Comparison of ENCODE assay signal across 8 mouse cellular contexts in genomic region chr1:84406891-84407290, GRCm38 (mm10). TPM values are rescaled to one million over a fixed set of nuclear protein-coding genes. Genes with fewer than 3 reads are reported as not detected.
DNase-seq lines count a peak whose midpoint lies in the region; ATAC-seq and TF ChIP-seq lines count a peak whose summit lies in the region.

No protein-coding gene starts in this region.

- H3K4me3 ChIP-seq in MEL (ENCODE audit: control insufficient read depth in 1 of 2, insufficient read depth in 1 of 2, low read depth in 2 of 2, low read length in 2 of 2): no peak overlapping the region
- H3K4me3 ChIP-seq in liver, postnatal 0 days (ENCODE audit: low read depth, low read length): no peak overlapping the region
- H3K4me3 ChIP-seq in hindbrain, embryonic 11.5 days (ENCODE audit: low read depth, low read length): no peak overlapping the region

- no peaks in the 10 kb centered on the region; a peak in 1 of 4 replicates for H3K4me1 ChIP-seq in MEL (ENCODE audit: control insufficient read depth in 1 of 2, insufficient read depth in 2 of 2, low read length in 2 of 2)
- no peaks in the 10 kb centered on the region for H3K4me1 ChIP-seq in liver, postnatal 0 days (ENCODE audit: insufficient read depth)
- H3K4me1 ChIP-seq in hindbrain, embryonic 11.5 days (replicated peaks; ENCODE audit: control insufficient read depth, insufficient read depth, low read length): no peaks in the 10 kb centered on the region

- H3K9ac ChIP-seq in MEL (ENCODE audit: control insufficient read depth, low read depth, low read length, poor library complexity, severe bottlenecking): no peak overlapping the region
- H3K9ac ChIP-seq in liver, postnatal 0 days (replicated peaks): no peak overlapping the region
- H3K9ac ChIP-seq in hindbrain, embryonic 11.5 days (ENCODE audit: low read depth, low read length): no peak overlapping the region

- H3K27ac ChIP-seq in MEL (ENCODE audit: control insufficient read depth, low read depth, low read length): peak overlapping the region; percentile 45
- 0 out of 2 replicates have a peak overlapping the region, but pooled peaks have one; percentile 41 for H3K27ac ChIP-seq in liver, postnatal 0 days (ENCODE audit: low read depth)
- H3K27ac ChIP-seq in hindbrain, embryonic 11.5 days (ENCODE audit: low read depth, low read length): no peak overlapping the region

- 30% methylated on average over 4 of the region's 4 CpGs for WGBS in liver, postnatal 0 days (ENCODE audit: insufficient replicate concordance)
- WGBS in hindbrain, embryonic 11.5 days: 83% methylated on average over 4 of the region's 4 CpGs

- DNase-seq in 3T3-L1 (ENCODE audit: low read depth, low spot score) (peak; percentile 95), MEL (ENCODE audit: low read depth, low spot score) (peak; percentile 25)
- DNase-seq in gastrocnemius, postnatal 14 days: peak; percentile 51
- DNase-seq in liver, postnatal 0 days: peak; percentile 58
- no peak for DNase-seq in hindbrain, embryonic 11.5 days (ENCODE audit: low spot score)
- no peak for DNase-seq in spleen, postnatal 4 days (ENCODE audit: low spot score in 2 of 2)
- no peak for DNase-seq in cerebellum, postnatal 14 days
- DNase-seq in left cerebral cortex, adult 8-10 months (ENCODE audit: low spot score in 2 of 2): no peak

- no peaks in the 10 kb centered on the region for H3K36me3 ChIP-seq in MEL (ENCODE audit: control insufficient read depth in 1 of 2, insufficient read depth in 2 of 2, low read length in 2 of 2)
- H3K36me3 ChIP-seq in liver, postnatal 0 days (replicated peaks; ENCODE audit: insufficient read depth, low read length): no peaks in the 10 kb centered on the region
- H3K36me3 ChIP-seq in hindbrain, embryonic 11.5 days (ENCODE audit: control insufficient read depth, insufficient read depth, low read length): no peaks in the 10 kb centered on the region

- no peak for TF ChIP-seq EP300 in MEL (IDR thresholded peaks at IDR 0.05; ENCODE audit: low read depth in 1 of 2, low read length in 2 of 2)
- peak; percentile 47; the same call in 1 of the 2 replicates for TF ChIP-seq EP300 in liver, postnatal 0 days (IDR thresholded peaks at IDR 0.05; ENCODE audit: low read depth)

- no peaks in the 10 kb centered on the region for H3K79me2 ChIP-seq in MEL (ENCODE audit: control insufficient read depth, insufficient read depth, low read length, poor library complexity)

- H3K4me2 ChIP-seq in liver, postnatal 0 days (ENCODE audit: low read depth, low read length): no peak overlapping the region
- no peak overlapping the region for H3K4me2 ChIP-seq in hindbrain, embryonic 11.5 days (replicated peaks; ENCODE audit: low read depth, low read length)

- H3K27me3 ChIP-seq in MEL (ENCODE audit: control insufficient read depth in 1 of 2, insufficient read depth in 2 of 2, low read length in 2 of 2): no peaks in the 10 kb centered on the region
- H3K27me3 ChIP-seq in liver, postnatal 0 days (ENCODE audit: insufficient read depth, low read length): no peaks in the 10 kb centered on the region
- no peaks in the 10 kb centered on the region for H3K27me3 ChIP-seq in hindbrain, embryonic 11.5 days (ENCODE audit: control insufficient read depth, insufficient read depth, low read length)

- intact Hi-C loops in gastrocnemius, postnatal 14 days (cut with DNase I; ENCODE audit: low total_unique reads): no loop called here

- no peak for TF ChIP-seq POLR2A in MEL (IDR thresholded peaks at IDR 0.05; ENCODE audit: control insufficient read depth in 1 of 2, insufficient read depth in 1 of 2, low read depth in 1 of 2, low read length in 2 of 2, poor library complexity in 1 of 2)

- TF ChIP-seq RAD21 in MEL (IDR thresholded peaks at IDR 0.05; ENCODE audit: low read depth, low read length): no peak

- H3K9me3 ChIP-seq in MEL (replicated peaks; ENCODE audit: insufficient read depth, low read length): no peaks in the 10 kb centered on the region
- no peaks in the 10 kb centered on the region for H3K9me3 ChIP-seq in liver, postnatal 0 days (ENCODE audit: low read length)
- no peaks in the 10 kb centered on the region for H3K9me3 ChIP-seq in hindbrain, embryonic 11.5 days (ENCODE audit: control insufficient read depth, low read length)

- no peak for TF ChIP-seq CTCF in MEL (IDR thresholded peaks at IDR 0.05 in 2 of 3, conservative IDR thresholded peaks at IDR 0.05 in 1 of 3; ENCODE audit: control insufficient read depth in 1 of 3, insufficient read depth in 1 of 3, low read depth in 2 of 3, low read length in 3 of 3, poor library complexity in 1 of 3, severe bottlenecking in 1 of 3)
- TF ChIP-seq CTCF in liver, postnatal 0 days (IDR thresholded peaks at IDR 0.05; ENCODE audit: low read depth): no peak

- ATAC-seq in liver, postnatal 0 days: peak; percentile 72
- no peak for ATAC-seq in hindbrain, embryonic 11.5 days (ENCODE audit: low FRiP score)

TF ChIP-seq in MEL, 35 proteins besides CTCF, POLR2A, EP300 and RAD21:
- 0 out of 2 replicates have a peak, but pooled peaks have one; percentile 41 for TF ChIP-seq JUND (IDR thresholded peaks at IDR 0.05; ENCODE audit: low read depth, low read length)
- TF ChIP-seq USF2 (IDR thresholded peaks at IDR 0.05; ENCODE audit: borderline replicate concordance in 1 of 2, insufficient read depth in 1 of 2, low read depth in 1 of 2, low read length in 2 of 2): no peak
- TF ChIP-seq ETS1 (IDR thresholded peaks at IDR 0.05; ENCODE audit: low read depth, low read length): no peak
- no peak for TF ChIP-seq NRF1 (IDR thresholded peaks at IDR 0.05; ENCODE audit: insufficient read depth, low read depth, low read length, poor library complexity, severe bottlenecking)

RNA-seq across cellular contexts. Expression of gene Pid1, which starts 42.9 kb away (rescaled TPM):
- not detected in 2 replicates for total RNA-seq in MEL (2012; rRNA removed)
- not detected for polyA plus RNA-seq in MEL (2012; ENCODE audit: insufficient read depth in 1 of 2, insufficient read length in 2 of 2, low read depth in 1 of 2, low replicate concordance in 2 of 2, missing spikeins in 1 of 2)
- total RNA-seq in gastrocnemius, postnatal 14 days (2021): 10 to 100 TPM; 17.6 TPM
- polyA plus RNA-seq in liver, postnatal 0 days (2015; fragmentation: Nextera tagmentation; extraction: Ambion mirVana): 35.3 and 38.9 TPM in 2 replicates
- polyA plus RNA-seq in hindbrain, embryonic 11.5 days (2014; fragmentation: Nextera tagmentation; extraction: Ambion mirVana): 84.6 and 84.9 TPM in 2 replicates
- 10 to 100 TPM; 34.3 to 49.7 (median 38.0) TPM for total RNA-seq in left cerebral cortex, adult 8-10 months (2022)

Comparison
In these comparisons a context has a peak if more than half of its experiments do, and no peak if none do; other contexts are left out.
1. DNase-seq: peak in 3T3-L1 (single experiment), MEL (single experiment), gastrocnemius, postnatal 14 days (single experiment) and liver, postnatal 0 days (single experiment); none in hindbrain, embryonic 11.5 days (single experiment), spleen, postnatal 4 days (0 of 2), cerebellum, postnatal 14 days (0 of 2) and left cerebral cortex, adult 8-10 months (0 of 2).
2. RNA of gene Pid1, which starts 42.9 kb away (total RNA-seq): 34.3 to 49.7 TPM in left cerebral cortex, adult 8-10 months and 17.6 TPM in gastrocnemius, postnatal 14 days; not detected in MEL; every median in the first group is over 10 times any median in the second.